Mouse (Mus musculus): ENCODE data around the gene Gm45716. TPM values are rescaled to one million over a fixed set of nuclear protein-coding genes. Genes with fewer than 3 reads are reported as not detected.

Gm45716 gene
- total RNA-seq, 1 experiment = 1.3 TPM

GRCm38 (mm10) chr11:90195756-90196520 lies 8.5 kb downstream of the Gm45716 start:
- DNase-seq (ENCODE audit: low read depth, low spot score) = no peak
- Histone ChIP-seq H3K9me3 (ENCODE audit: control insufficient read depth, insufficient read depth, low read depth, low read length) (no peaks in the 10 kb centered on the region), H3K27ac (ENCODE audit: insufficient read depth, low read depth, low read length, poor library complexity, severe bottlenecking) (no peak overlapping the region), H3K9ac (ENCODE audit: insufficient read depth, low read depth, low read length, poor library complexity, severe bottlenecking) (no peak overlapping the region), H3K4me3 (ENCODE audit: insufficient read depth in 1 of 2, low read depth in 1 of 2, low read length in 2 of 2, poor library complexity in 1 of 2, severe bottlenecking in 1 of 2) (no peak overlapping the region), H3K4me1 (ENCODE audit: control insufficient read depth in 2 of 2, insufficient read depth in 2 of 2, low read length in 2 of 2, poor library complexity in 1 of 2) (no peaks in the 10 kb centered on the region), H3K36me3 (ENCODE audit: control insufficient read depth, insufficient read depth, low read length, poor library complexity, severe bottlenecking) (no peaks in the 10 kb centered on the region)
- TF ChIP-seq HCFC1 (IDR thresholded peaks at IDR 0.05; ENCODE audit: borderline replicate concordance, insufficient read depth, low read length) (no peak), ZNF384 (IDR thresholded peaks at IDR 0.05; ENCODE audit: low read depth, low read length) (no peak), MAFK (IDR thresholded peaks at IDR 0.05; ENCODE audit: insufficient read depth, low read depth, low read length) (no peak), CHD2 (IDR thresholded peaks at IDR 0.05; ENCODE audit: low read depth, low read length) (no peak), ZC3H11A (IDR thresholded peaks at IDR 0.05; ENCODE audit: borderline replicate concordance, low read depth, low read length) (no peak)
- in situ Hi-C loops (cut with MboI; ENCODE audit: low sequenced_read_pairs in 2 of 2, unreplicated experiment in 2 of 2) = no loop called here

DNA sequence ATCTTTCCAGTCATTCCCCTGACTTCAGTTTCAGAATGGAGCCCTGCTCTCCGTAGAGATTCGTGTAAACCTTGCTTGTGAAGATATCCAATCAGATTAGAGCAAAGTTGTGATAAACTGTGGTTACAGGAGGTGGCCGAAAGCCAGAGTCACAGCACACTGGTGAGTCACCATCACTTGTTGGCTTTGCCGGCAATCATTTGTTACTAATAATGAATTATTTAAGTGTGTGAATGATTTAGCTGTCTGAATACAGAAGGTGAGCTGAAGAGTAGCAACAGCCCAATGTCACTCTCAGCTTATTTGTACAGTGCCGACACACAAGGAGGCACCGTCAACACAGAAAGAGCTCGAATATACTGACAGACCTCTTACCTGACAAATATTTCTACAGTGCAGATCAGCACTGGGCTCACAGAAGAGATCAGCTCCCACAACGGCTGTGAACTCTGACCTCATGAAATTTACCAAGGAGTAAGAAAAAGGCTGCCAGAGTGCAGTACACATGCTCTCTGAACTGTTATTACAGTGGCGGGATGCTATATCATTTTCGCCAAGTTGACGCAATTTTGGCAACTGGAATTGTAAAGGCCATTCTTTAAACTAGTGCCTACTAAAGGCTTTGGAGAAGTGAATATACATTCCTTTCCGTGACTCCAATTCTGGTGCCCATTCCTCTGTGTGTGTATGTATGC lies 9.2 kb downstream of the Gm45716 start:
- no peak for DNase-seq (ENCODE audit: low read depth, low spot score)
- in situ Hi-C loops (cut with MboI; ENCODE audit: low sequenced_read_pairs in 2 of 2, unreplicated experiment in 2 of 2) = no loop called here
- Histone ChIP-seq H3K9me3 (ENCODE audit: control insufficient read depth, insufficient read depth, low read depth, low read length) (no peaks in the 10 kb centered on the region), H3K9ac (ENCODE audit: insufficient read depth, low read depth, low read length, poor library complexity, severe bottlenecking) (no peak overlapping the region), H3K4me1 (ENCODE audit: control insufficient read depth in 2 of 2, insufficient read depth in 2 of 2, low read length in 2 of 2, poor library complexity in 1 of 2) (no peaks in the 10 kb centered on the region), H3K4me3 (ENCODE audit: insufficient read depth in 1 of 2, low read depth in 1 of 2, low read length in 2 of 2, poor library complexity in 1 of 2, severe bottlenecking in 1 of 2) (no peak overlapping the region), H3K36me3 (ENCODE audit: control insufficient read depth, insufficient read depth, low read length, poor library complexity, severe bottlenecking) (no peaks in the 10 kb centered on the region), H3K27ac (ENCODE audit: insufficient read depth, low read depth, low read length, poor library complexity, severe bottlenecking) (no peak overlapping the region)
- TF ChIP-seq CHD2 (IDR thresholded peaks at IDR 0.05; ENCODE audit: low read depth, low read length) (no peak), HCFC1 (IDR thresholded peaks at IDR 0.05; ENCODE audit: borderline replicate concordance, insufficient read depth, low read length) (no peak), ZC3H11A (IDR thresholded peaks at IDR 0.05; ENCODE audit: borderline replicate concordance, low read depth, low read length) (no peak)

- H3K4me1 ChIP-seq (ENCODE audit: control insufficient read depth in 2 of 2, insufficient read depth in 2 of 2, low read length in 2 of 2, poor library complexity in 1 of 2) = no peaks in the 10 kb centered on the region
- DNase-seq (ENCODE audit: low read depth, low spot score) = no peak
- no peak overlapping the region for H3K27ac ChIP-seq (ENCODE audit: insufficient read depth, low read depth, low read length, poor library complexity, severe bottlenecking)
- TF ChIP-seq HCFC1 (IDR thresholded peaks at IDR 0.05; ENCODE audit: borderline replicate concordance, insufficient read depth, low read length) (no peak), ZNF384 (IDR thresholded peaks at IDR 0.05; ENCODE audit: low read depth, low read length) (no peak), MAFK (IDR thresholded peaks at IDR 0.05; ENCODE audit: insufficient read depth, low read depth, low read length) (no peak), ZC3H11A (IDR thresholded peaks at IDR 0.05; ENCODE audit: borderline replicate concordance, low read depth, low read length) (no peak), CHD2 (IDR thresholded peaks at IDR 0.05; ENCODE audit: low read depth, low read length) (no peak)
- H3K4me3 ChIP-seq (ENCODE audit: insufficient read depth in 1 of 2, low read depth in 1 of 2, low read length in 2 of 2, poor library complexity in 1 of 2, severe bottlenecking in 1 of 2) = no peak overlapping the region
- no peaks in the 10 kb centered on the region for H3K36me3 ChIP-seq (ENCODE audit: control insufficient read depth, insufficient read depth, low read length, poor library complexity, severe bottlenecking)
- in situ Hi-C loops (cut with MboI; ENCODE audit: low sequenced_read_pairs in 2 of 2, unreplicated experiment in 2 of 2) = no loop called here
- no peaks in the 10 kb centered on the region for H3K9me3 ChIP-seq (ENCODE audit: control insufficient read depth, insufficient read depth, low read depth, low read length)
- no peak overlapping the region for H3K9ac ChIP-seq (ENCODE audit: insufficient read depth, low read depth, low read length, poor library complexity, severe bottlenecking)
Measured at GRCm38 (mm10) chr11:90198048-90198447, 10.6 kb downstream of the Gm45716 start.

GRCm38 (mm10) chr11:90200826-90201225 lies 13.3 kb downstream of the Gm45716 start:
- Histone ChIP-seq H3K4me3 (ENCODE audit: insufficient read depth in 1 of 2, low read depth in 1 of 2, low read length in 2 of 2, poor library complexity in 1 of 2, severe bottlenecking in 1 of 2) (no peak overlapping the region), H3K9me3 (ENCODE audit: control insufficient read depth, insufficient read depth, low read depth, low read length) (no peaks in the 10 kb centered on the region), H3K4me1 (ENCODE audit: control insufficient read depth in 2 of 2, insufficient read depth in 2 of 2, low read length in 2 of 2, poor library complexity in 1 of 2) (no peaks in the 10 kb centered on the region), H3K9ac (ENCODE audit: insufficient read depth, low read depth, low read length, poor library complexity, severe bottlenecking) (no peak overlapping the region), H3K27ac (ENCODE audit: insufficient read depth, low read depth, low read length, poor library complexity, severe bottlenecking) (no peak overlapping the region), H3K36me3 (ENCODE audit: control insufficient read depth, insufficient read depth, low read length, poor library complexity, severe bottlenecking) (no peaks in the 10 kb centered on the region)
- TF ChIP-seq ZC3H11A (IDR thresholded peaks at IDR 0.05; ENCODE audit: borderline replicate concordance, low read depth, low read length) (no peak), MAFK (IDR thresholded peaks at IDR 0.05; ENCODE audit: insufficient read depth, low read depth, low read length) (no peak), ZNF384 (IDR thresholded peaks at IDR 0.05; ENCODE audit: low read depth, low read length) (no peak), CHD2 (IDR thresholded peaks at IDR 0.05; ENCODE audit: low read depth, low read length) (no peak), HCFC1 (IDR thresholded peaks at IDR 0.05; ENCODE audit: borderline replicate concordance, insufficient read depth, low read length) (no peak)
- in situ Hi-C loops (cut with MboI; ENCODE audit: low sequenced_read_pairs in 2 of 2, unreplicated experiment in 2 of 2) = no loop called here
- DNase-seq (ENCODE audit: low read depth, low spot score) = no peak
